Mouse (Mus musculus): ENCODE measurements around the gene Gli3.

DNA sequence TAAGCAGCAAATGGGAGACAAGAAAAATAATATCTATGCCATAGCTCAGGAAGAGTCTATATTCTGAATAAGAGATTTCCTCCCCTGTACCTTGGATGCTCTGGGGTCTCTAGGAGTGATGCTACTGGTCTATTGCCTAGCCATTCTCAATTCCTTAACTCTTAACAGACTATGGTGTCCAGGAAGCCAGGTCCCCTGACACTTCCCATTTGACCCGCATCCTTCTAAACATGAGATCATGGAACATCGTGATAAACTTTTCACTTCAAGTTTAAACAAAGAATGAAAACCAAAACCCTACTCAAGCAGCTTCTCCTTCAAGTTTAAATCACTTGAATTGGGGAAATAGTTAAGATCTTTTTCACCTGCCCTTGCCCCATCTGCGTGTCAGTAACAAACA lies 279.3 kb downstream of the Gli3 start:
- TF ChIP-seq CTCF (IDR thresholded peaks at IDR 0.05; ENCODE audit: low read depth, low read length) (no peak), GATA2 (IDR thresholded peaks at IDR 0.05; ENCODE audit: borderline replicate concordance, low read depth, low read length) (no peak)
